Mouse (Mus musculus) heart, adult 18-20 months (tissue): ENCODE data around the gene Rpl3l. TPM values are rescaled to one million over a fixed set of nuclear protein-coding genes. Genes with fewer than 3 reads are reported as not detected.
A peak's percentile ranks its signal among the peaks of the same experiment; 100 is the strongest.

Experiments used
- DNase-seq, 2 experiments: peaks; one replicate each; pipeline ENCODE4 v3.0.0; 2021 to 2022; ENCODE audit warnings: mixed read lengths in 1 of 2
- total RNA-seq, 2 experiments: library from RNA; stranded (reverse); gene quantifications; 2 replicates each; pipeline ENCODE4 v1.2.3; 2021

Rpl3l gene
- total RNA-seq, 2 experiments from 2014 or later, result 390 to 433 TPM

GRCm38 (mm10) chr17:24742307-24742706, 14.7 kb downstream of the Rpl3l start:
- DNase-seq, result no peak

GRCm38 (mm10) chr17:24743896-24744295, 16.3 kb downstream of the Rpl3l start:
- DNase-seq, result no peak

GRCm38 (mm10) chr17:24744381-24744780, 16.8 kb downstream of the Rpl3l start:
- DNase-seq, result no peak

- DNase-seq, result peak; percentile 78 to 91
Observed at GRCm38 (mm10) chr17:24745526-24746497, 18.2 kb downstream of the Rpl3l start.

DNA sequence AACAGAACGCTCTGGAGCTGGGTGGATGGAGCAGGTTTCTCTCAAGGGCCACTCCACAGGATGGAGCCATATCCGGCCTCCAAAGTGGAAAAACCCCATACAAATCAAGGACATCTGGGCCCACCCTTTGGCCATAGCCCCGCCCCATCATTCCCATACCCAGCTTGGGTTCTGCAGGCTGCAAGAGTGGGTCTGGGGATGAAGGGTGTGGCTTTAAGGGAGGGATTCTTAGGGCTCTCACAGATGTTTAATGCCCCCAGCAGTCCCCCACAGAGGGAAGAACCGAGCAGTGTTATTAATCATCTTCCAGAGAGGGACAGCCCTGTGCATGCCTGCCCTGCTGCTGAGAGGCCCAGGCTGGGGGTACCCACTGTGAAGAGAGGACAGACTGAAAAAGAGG, 19.4 kb downstream of the Rpl3l start:
- DNase-seq, result no peak

- no peak for DNase-seq
Observed at GRCm38 (mm10) chr17:24751528-24751927, 23.9 kb downstream of the Rpl3l start.

DNA sequence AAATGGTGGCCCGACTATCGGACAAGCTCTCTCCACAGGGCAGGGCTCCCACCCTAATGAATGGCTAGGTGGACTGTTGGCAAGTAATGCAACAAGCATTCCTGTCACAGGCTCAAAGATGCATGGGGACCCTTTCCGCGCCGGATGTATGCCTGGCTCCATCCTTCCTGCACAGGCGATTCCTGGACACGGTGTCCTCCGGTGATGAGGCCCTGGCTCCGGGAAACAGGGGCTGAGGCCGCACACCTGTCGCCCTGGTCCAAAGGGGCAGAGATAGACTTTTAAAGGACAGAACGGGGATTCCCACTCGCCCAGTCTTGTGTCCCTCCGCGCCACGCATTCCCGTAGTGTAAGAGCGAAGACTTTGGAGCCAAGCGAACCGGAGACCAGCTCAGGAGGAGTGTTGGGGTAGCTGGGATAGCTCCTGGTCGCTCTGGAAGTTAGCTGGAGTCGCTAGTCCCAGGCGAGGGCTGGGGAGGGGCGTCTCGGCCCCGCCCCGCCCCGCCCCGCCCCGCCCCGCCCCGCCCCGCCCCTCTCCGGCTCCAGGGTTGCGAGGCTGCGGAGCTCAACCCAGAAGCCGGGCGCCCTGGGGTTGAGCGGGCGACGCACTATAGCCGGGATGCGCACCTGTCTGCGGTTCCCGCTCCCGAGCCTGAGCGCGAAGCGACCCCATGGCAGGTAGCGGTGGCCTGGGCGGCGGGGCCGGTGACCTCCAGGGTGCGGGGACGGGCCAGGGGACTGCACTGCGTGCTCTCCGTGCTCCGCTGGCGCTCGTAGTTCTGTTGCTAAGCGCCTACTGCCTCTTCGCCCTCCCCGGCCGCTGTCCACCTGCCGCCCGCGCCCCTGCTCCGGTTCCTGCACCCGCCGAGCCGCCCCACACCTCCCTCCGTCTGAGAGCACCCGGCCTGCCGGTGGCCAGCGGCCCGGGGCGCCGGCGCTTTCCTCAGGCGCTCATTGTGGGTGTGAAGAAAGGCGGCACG, 25.1 kb downstream of the Rpl3l start, which contains the start of gene Hs3st6:
Gene Hs3st6, plus strand, starts transcription at position 574 of the 980 bp plus-strand sequence.
- DNase-seq, result no peak

GRCm38 (mm10) chr17:24757394-24757793, 29.8 kb downstream of the Rpl3l start:
- DNase-seq, result no peak

GRCm38 (mm10) chr17:24761121-24761520, 33.5 kb downstream of the Rpl3l start:
- DNase-seq, result no peak

DNA sequence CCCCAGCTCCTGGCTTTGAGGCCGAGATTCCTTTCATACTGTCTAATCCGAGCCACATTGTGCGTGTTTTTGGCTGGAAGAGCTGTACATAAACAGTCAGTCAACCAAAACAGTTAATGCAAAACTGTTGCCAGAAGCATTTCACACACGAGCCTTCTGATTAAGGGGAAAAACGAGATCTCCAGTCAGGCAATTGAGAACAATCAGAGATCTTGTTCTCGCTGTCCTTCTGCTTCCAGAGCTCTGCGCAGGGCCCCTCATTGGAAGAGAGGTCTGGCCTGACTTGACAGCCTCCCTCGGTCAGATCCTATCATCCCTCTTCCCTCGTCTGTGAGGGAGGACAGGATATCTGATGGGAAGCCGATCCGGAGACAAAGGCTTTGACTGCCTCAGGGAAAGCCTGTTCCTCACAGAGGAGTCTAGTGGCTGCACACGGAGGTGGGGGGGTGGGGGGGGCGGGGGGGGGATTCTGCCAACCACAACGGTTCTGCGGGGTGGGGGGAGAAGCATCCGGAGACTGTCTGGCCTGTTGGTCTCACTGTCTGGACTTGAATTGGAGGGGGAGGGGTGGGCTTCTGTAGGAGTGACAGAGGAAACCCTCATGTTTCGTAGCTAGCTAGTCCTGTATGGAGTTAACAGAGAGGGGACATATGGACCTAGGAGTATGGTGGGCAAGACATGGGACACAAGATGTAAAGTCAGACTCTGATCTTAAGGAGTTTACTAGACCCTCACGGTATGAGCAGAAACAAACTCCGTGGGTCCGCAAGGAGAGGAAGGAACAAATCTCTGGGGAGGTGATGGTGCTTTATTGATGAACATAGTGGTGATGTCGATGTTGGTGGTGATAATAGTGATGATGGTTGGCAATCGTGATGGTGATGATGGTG, 37.6 kb downstream of the Rpl3l start:
- no peak for DNase-seq

DNA sequence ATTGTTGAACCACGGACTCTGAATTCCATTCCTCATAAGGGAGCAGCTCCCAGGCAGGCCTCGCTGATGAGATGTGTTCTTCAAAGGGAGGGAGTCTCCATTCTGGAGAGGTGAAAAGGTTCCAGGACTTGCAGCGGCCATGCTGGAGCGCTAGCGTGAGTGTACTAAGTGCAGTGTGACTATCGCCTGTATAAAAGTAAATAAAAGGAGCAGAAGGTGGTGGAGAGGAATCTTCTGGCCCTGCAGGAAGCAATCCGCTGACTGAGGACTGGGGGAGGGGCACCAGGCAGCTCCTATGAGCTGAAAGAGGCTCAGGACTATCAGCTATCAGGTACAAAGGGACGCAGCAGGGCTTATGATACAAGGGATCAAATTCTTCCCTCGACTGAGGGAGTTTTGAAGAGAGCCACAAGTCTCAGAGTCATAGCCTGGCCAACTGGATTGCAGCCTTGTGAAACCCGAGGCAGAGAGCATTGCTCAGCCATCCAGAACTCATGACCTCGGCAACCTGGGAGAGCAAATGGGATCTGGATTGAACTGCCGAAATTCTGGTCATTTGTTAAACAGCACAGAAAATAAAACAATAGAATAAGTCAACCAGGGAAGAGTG, 38.8 kb downstream of the Rpl3l start:
- no peak for DNase-seq

DNA sequence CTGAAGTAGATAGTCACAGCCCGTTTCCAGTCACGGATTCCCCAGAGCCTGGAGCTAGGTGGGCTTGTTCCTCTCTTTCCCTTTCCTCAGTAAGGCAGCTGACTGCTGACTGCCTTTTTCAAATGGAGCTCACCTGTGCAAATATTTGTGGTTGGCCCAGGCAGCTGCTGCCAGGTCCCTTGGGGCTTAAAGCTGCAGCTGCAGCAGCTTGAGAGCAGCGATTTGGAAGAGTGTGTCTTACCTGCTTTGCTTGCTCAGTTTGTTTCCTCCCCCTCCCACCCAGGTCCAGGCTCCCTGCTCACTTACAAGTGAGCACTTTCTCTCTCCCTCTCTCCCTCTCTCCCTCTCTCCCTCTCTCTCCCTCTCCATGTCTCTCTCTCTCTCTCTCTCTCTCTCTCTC, 41.5 kb downstream of the Rpl3l start:
- DNase-seq, result no peak

DNA sequence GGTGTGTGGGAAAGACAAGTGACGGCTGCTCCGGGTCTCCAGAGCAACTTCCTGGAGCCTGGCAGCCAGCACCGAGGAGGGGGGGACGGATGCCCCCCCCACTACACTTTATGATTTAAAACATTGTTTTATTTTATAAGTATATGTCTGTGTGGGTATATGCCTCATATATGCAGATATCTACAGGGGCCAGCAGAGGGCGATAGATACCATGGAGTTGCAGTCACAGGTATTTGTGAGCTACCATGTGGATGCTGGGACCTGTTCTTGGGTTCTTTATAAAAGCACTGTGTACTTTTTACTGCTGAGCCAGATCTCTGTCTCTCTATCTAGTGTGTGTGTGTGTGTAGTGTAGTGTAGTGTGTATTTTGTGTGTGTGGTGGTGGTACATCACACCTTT, 45.6 kb downstream of the Rpl3l start:
- DNase-seq, result no peak

DNA sequence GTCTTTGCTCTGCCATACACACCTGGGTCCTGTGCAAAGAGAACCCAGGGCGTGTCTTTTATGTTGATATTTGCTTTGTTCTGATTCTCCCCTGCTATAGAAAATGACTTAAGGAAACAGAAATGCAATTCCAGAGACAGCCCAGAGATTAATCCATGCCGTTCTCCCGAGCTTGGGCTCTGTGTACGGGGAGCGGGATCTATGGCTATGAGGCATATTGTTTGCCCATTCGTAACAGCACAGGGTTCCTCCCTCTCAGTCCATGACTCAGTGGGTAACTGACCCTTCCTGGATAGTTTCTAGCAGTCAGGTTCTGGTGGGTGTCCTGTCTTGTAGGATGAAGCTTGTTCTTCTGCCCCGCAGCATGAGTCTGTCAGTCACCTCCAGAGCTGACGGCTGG, 47.6 kb downstream of the Rpl3l start:
- no peak for DNase-seq

- DNase-seq, result no peak
Observed at GRCm38 (mm10) chr17:24777073-24777472, 49.5 kb downstream of the Rpl3l start.

- DNase-seq, result no peak
Observed at GRCm38 (mm10) chr17:24780821-24781220, 53.2 kb downstream of the Rpl3l start.

Other genes with a start within 250 kb of the Rpl3l start
- 10 to 100 TPM in 1 of 2 experiments, 1 to 10 TPM in 1; 8.1 to 10.3 TPM for gene Mlst8, start 248.7 kb upstream of the Rpl3l start, total RNA-seq
- under 1 TPM; 0.15 to 0.20 TPM for gene Caskin1, start 239.2 kb upstream of the Rpl3l start, total RNA-seq
- gene Traf7, start 199.9 kb upstream of the Rpl3l start, total RNA-seq, result 10 to 100 TPM; 35.8 to 38.5 TPM
- gene Rab26, start 193.6 kb upstream of the Rpl3l start, total RNA-seq, result not detected
- gene Pkd1, start 178.0 kb upstream of the Rpl3l start, total RNA-seq, result 10 to 100 TPM; 34.1 to 34.5 TPM
- gene Tsc2, start 95.2 kb upstream of the Rpl3l start, total RNA-seq, result 100 to 1,000 TPM; 104 to 108 TPM
- 1 to 10 TPM; 2.6 to 3.1 TPM for gene Nthl1, start 95.1 kb upstream of the Rpl3l start, total RNA-seq
- gene Slc9a3r2, start 77.5 kb upstream of the Rpl3l start, total RNA-seq, result 100 to 1,000 TPM in 1 of 2 experiments, 10 to 100 TPM in 1; 88.2 to 103 TPM
- not detected for gene Npw, start 69.4 kb upstream of the Rpl3l start, total RNA-seq
- 10 to 100 TPM; 16.4 to 17.2 TPM for gene Zfp598, start 58.1 kb upstream of the Rpl3l start, total RNA-seq
- under 1 TPM in 1 of 2 experiments, not detected in 1; 0.17 TPM for gene Syngr3, start 37.9 kb upstream of the Rpl3l start, total RNA-seq
- 10 to 100 TPM; 24.0 to 24.3 TPM for gene Gfer, start 31.7 kb upstream of the Rpl3l start, total RNA-seq
- gene Noxo1, start 31.6 kb upstream of the Rpl3l start, total RNA-seq, result under 1 TPM; 0.77 to 0.99 TPM
- 10 to 100 TPM; 18.0 to 20.1 TPM for gene Tbl3, start 20.2 kb upstream of the Rpl3l start, total RNA-seq
- not detected for gene Rnf151, start 9.8 kb upstream of the Rpl3l start, total RNA-seq
- 100 to 1,000 TPM; 701 to 738 TPM for gene Rps2, start 9.7 kb upstream of the Rpl3l start, total RNA-seq
- 1,000 to 10,000 TPM in 1 of 2 experiments, 100 to 1,000 TPM in 1; 976 to 1,178 TPM for gene Ndufb10, start 3.3 kb upstream of the Rpl3l start, total RNA-seq
- gene Msrb1, start 8.8 kb downstream of the Rpl3l start, total RNA-seq, result 100 to 1,000 TPM; 181 to 183 TPM
- under 1 TPM in 1 of 2 experiments, not detected in 1; 0.33 TPM for gene Hs3st6, start 25.2 kb downstream of the Rpl3l start, total RNA-seq
- gene Meiob, start 76.5 kb downstream of the Rpl3l start, total RNA-seq, result under 1 TPM in 1 of 2 experiments, not detected in 1; 0.15 TPM
- gene Hagh, start 112.3 kb downstream of the Rpl3l start, total RNA-seq, result 10 to 100 TPM; 86.0 to 91.0 TPM
- gene Fahd1, start 122.5 kb downstream of the Rpl3l start, total RNA-seq, result 10 to 100 TPM; 92.1 to 96.6 TPM
- gene Igfals, start 138.2 kb downstream of the Rpl3l start, total RNA-seq, result 10 to 100 TPM; 12.0 to 12.4 TPM
- 10 to 100 TPM; 20.0 to 21.3 TPM for gene Nubp2, start 158.5 kb downstream of the Rpl3l start, total RNA-seq
- gene Spsb3, start 158.8 kb downstream of the Rpl3l start, total RNA-seq, result 10 to 100 TPM; 28.1 to 34.0 TPM
- gene Eme2, start 167.3 kb downstream of the Rpl3l start, total RNA-seq, result 10 to 100 TPM; 18.4 to 22.3 TPM
- 100 to 1,000 TPM in 1 of 2 experiments, 10 to 100 TPM in 1; 99.9 to 125 TPM for gene Mrps34, start 167.3 kb downstream of the Rpl3l start, total RNA-seq
- gene Nme3, start 168.7 kb downstream of the Rpl3l start, total RNA-seq, result 10 to 100 TPM; 33.8 to 36.0 TPM
- 10 to 100 TPM; 55.9 to 64.8 TPM for gene Mapk8ip3, start 209.2 kb downstream of the Rpl3l start, total RNA-seq
- gene Jpt2, start 232.9 kb downstream of the Rpl3l start, total RNA-seq, result 10 to 100 TPM in 1 of 2 experiments, 1 to 10 TPM in 1; 8.9 to 11.2 TPM